Comparison of ENCODE assay signal across 8 mouse cellular contexts in genomic region chr17:55959946-55960740, GRCm38 (mm10). TPM values are rescaled to one million over a fixed set of nuclear protein-coding genes. Genes with fewer than 3 reads are reported as not detected.
DNase-seq lines count a peak whose midpoint lies in the region; ATAC-seq and TF ChIP-seq lines count a peak whose summit lies in the region.

No protein-coding gene starts in this region.

- no peak overlapping the region for H3K4me3 ChIP-seq in lung, adult 2 months (replicated peaks; ENCODE audit: extremely low read depth, low read depth, low read length)
- peak overlapping the region; percentile 55; the same call in 1 of the 2 replicates for H3K4me3 ChIP-seq in intestine, embryonic 15.5 days (replicated peaks)
- peak overlapping the region; percentile 49 for H3K4me3 ChIP-seq in neural tube, embryonic 14.5 days (ENCODE audit: low read depth, low read length)

- 0 out of 2 replicates have a peak overlapping the region, but pooled peaks have one; percentile 62 for H3K9ac ChIP-seq in intestine, embryonic 15.5 days
- H3K9ac ChIP-seq in neural tube, embryonic 14.5 days (replicated peaks; ENCODE audit: low read depth, low read length) = peak overlapping the region; percentile 60

- DNase-seq in lung, postnatal 10 days = peak; percentile 3
- DNase-seq in lung, adult 2 months = no peak
- no peak for DNase-seq in right cerebral cortex, postnatal 36 days (ENCODE audit: low spot score in 2 of 2)
- no peak for DNase-seq in c-Kit-positive CD71-positive TER-119-positive erythroid progenitor cells, embryonic 14.5 days (ENCODE audit: low spot score)
- DNase-seq in right cerebral cortex, adult 18-20 months = no peak

- no peaks in the 10 kb centered on the region for H3K9me3 ChIP-seq in intestine, embryonic 15.5 days
- H3K9me3 ChIP-seq in neural tube, embryonic 14.5 days (ENCODE audit: control insufficient read depth, low read length) = no peaks in the 10 kb centered on the region

- peak overlapping the region; percentile 63 for H3K4me2 ChIP-seq in intestine, embryonic 15.5 days (replicated peaks)
- peak overlapping the region; percentile 38 for H3K4me2 ChIP-seq in neural tube, embryonic 14.5 days (ENCODE audit: low read depth, low read length)

- WGBS in lung, adult 2 months = 70% methylated on average over 10 of the region's 10 CpGs
- WGBS in intestine, embryonic 15.5 days = 69% methylated on average over 10 of the region's 10 CpGs
- 82% methylated on average over 10 of the region's 10 CpGs for WGBS in neural tube, embryonic 14.5 days

- TF ChIP-seq CTCF in lung, adult 2 months (IDR thresholded peaks at IDR 0.05; ENCODE audit: insufficient read depth, low read length) = no peak

- H3K27ac ChIP-seq in intestine, embryonic 15.5 days = no peak overlapping the region
- H3K27ac ChIP-seq in neural tube, embryonic 14.5 days (ENCODE audit: low read depth, low read length) = peak overlapping the region; percentile 91

- H3K27me3 ChIP-seq in intestine, embryonic 15.5 days (replicated peaks) = 0 out of 2 replicates have a peak, but pooled peaks cover under 1% of the 10 kb centered on the region
- no peaks in the 10 kb centered on the region for H3K27me3 ChIP-seq in neural tube, embryonic 14.5 days (ENCODE audit: control insufficient read depth, insufficient read depth, low read length)

- 0 out of 2 replicates have a peak, but pooled peaks have one; percentile 2 for ATAC-seq in erythroblast, adult 5-6 weeks (replicated peaks; ENCODE audit: low FRiP score, poor library complexity, severe bottlenecking)
- ATAC-seq in intestine, embryonic 15.5 days = no peak
- ATAC-seq in neural tube, embryonic 14.5 days (ENCODE audit: low read depth) = no peak

- H3K4me1 ChIP-seq in lung, adult 2 months (ENCODE audit: control insufficient read depth, insufficient read depth, low read length) = peaks cover 2% of the 10 kb centered on the region; the same call in 1 of the 2 replicates
- H3K4me1 ChIP-seq in intestine, embryonic 15.5 days (replicated peaks) = peaks cover 32% of the 10 kb centered on the region
- H3K4me1 ChIP-seq in neural tube, embryonic 14.5 days (ENCODE audit: control insufficient read depth, insufficient read depth, low read length) = peaks cover 14% of the 10 kb centered on the region

- TF ChIP-seq POLR2A in lung, adult 2 months (IDR thresholded peaks at IDR 0.05; ENCODE audit: borderline replicate concordance, extremely low read depth, low read depth, low read length) = no peak

- peaks cover 23% of the 10 kb centered on the region for H3K36me3 ChIP-seq in intestine, embryonic 15.5 days
- H3K36me3 ChIP-seq in neural tube, embryonic 14.5 days (ENCODE audit: control insufficient read depth, insufficient read depth, low read length) = peaks cover 6% of the 10 kb centered on the region; the same call in 1 of the 2 replicates

RNA-seq across cellular contexts. Expression of gene Yju2, which starts 1.2 kb away (rescaled TPM):
- polyA plus RNA-seq in lung, adult 2 months (2012; rRNA removed) = 8.8 and 9.5 TPM in 2 replicates
- total RNA-seq in erythroblast, adult 5-6 weeks (2015; ENCODE audit: low replicate concordance) = 1.0 and 14.0 TPM in 2 replicates
- 5.7 and 10.5 TPM in 2 replicates for total RNA-seq in erythroblast, adult 5-6 weeks (2017; ENCODE audit: low replicate concordance)
- 21.0 and 21.4 TPM in 2 replicates for polyA plus RNA-seq in intestine, embryonic 15.5 days (2015; fragmentation: Nextera tagmentation; extraction: Ambion mirVana)
- polyA plus RNA-seq in neural tube, embryonic 14.5 days (2014; fragmentation: Nextera tagmentation; extraction: Ambion mirVana) = 17.9 and 18.0 TPM in 2 replicates

RNA-seq across cellular contexts. Expression of gene Ebi3, which starts 7.7 kb away (rescaled TPM):
- 7.3 and 12.4 TPM in 2 replicates for polyA plus RNA-seq in lung, adult 2 months (2012; rRNA removed)
- total RNA-seq in erythroblast, adult 5-6 weeks (2015; ENCODE audit: low replicate concordance) = 6.1 and 9.4 TPM in 2 replicates
- 4.9 and 5.4 TPM in 2 replicates for total RNA-seq in erythroblast, adult 5-6 weeks (2017; ENCODE audit: low replicate concordance)
- 2.8 and 3.2 TPM in 2 replicates for polyA plus RNA-seq in intestine, embryonic 15.5 days (2015; fragmentation: Nextera tagmentation; extraction: Ambion mirVana)
- 6.7 and 7.1 TPM in 2 replicates for polyA plus RNA-seq in neural tube, embryonic 14.5 days (2014; fragmentation: Nextera tagmentation; extraction: Ambion mirVana)

RNA-seq across cellular contexts. Expression of gene Shd, which starts 10.1 kb away (rescaled TPM):
- polyA plus RNA-seq in lung, adult 2 months (2012; rRNA removed) = 1.6 and 1.9 TPM in 2 replicates
- total RNA-seq in erythroblast, adult 5-6 weeks (2015; ENCODE audit: low replicate concordance) = not detected in 2 replicates
- not detected in 2 replicates for total RNA-seq in erythroblast, adult 5-6 weeks (2017; ENCODE audit: low replicate concordance)
- polyA plus RNA-seq in intestine, embryonic 15.5 days (2015; fragmentation: Nextera tagmentation; extraction: Ambion mirVana) = 9.0 and 9.4 TPM in 2 replicates
- polyA plus RNA-seq in neural tube, embryonic 14.5 days (2014; fragmentation: Nextera tagmentation; extraction: Ambion mirVana) = 158 and 218 TPM in 2 replicates

RNA-seq across cellular contexts. Expression of gene Zfp119b, which starts 10.8 kb away (rescaled TPM):
- polyA plus RNA-seq in lung, adult 2 months (2012; rRNA removed) = 0.29 and 0.70 TPM in 2 replicates
- total RNA-seq in erythroblast, adult 5-6 weeks (2015; ENCODE audit: low replicate concordance) = 2.9 TPM in 1 of 2 replicates, not detected in the other
- total RNA-seq in erythroblast, adult 5-6 weeks (2017; ENCODE audit: low replicate concordance) = 2.6 and 5.0 TPM in 2 replicates
- 3.5 and 4.4 TPM in 2 replicates for polyA plus RNA-seq in intestine, embryonic 15.5 days (2015; fragmentation: Nextera tagmentation; extraction: Ambion mirVana)
- polyA plus RNA-seq in neural tube, embryonic 14.5 days (2014; fragmentation: Nextera tagmentation; extraction: Ambion mirVana) = 9.8 and 10.5 TPM in 2 replicates

RNA-seq across cellular contexts. Expression of gene Fsd1, which starts 26.2 kb away (rescaled TPM):
- polyA plus RNA-seq in lung, adult 2 months (2012; rRNA removed) = 0.17 and 0.31 TPM in 2 replicates
- total RNA-seq in erythroblast, adult 5-6 weeks (2015; ENCODE audit: low replicate concordance) = not detected in 2 replicates
- total RNA-seq in erythroblast, adult 5-6 weeks (2017; ENCODE audit: low replicate concordance) = not detected in 2 replicates
- polyA plus RNA-seq in intestine, embryonic 15.5 days (2015; fragmentation: Nextera tagmentation; extraction: Ambion mirVana) = 8.9 and 11.5 TPM in 2 replicates
- 155 and 188 TPM in 2 replicates for polyA plus RNA-seq in neural tube, embryonic 14.5 days (2014; fragmentation: Nextera tagmentation; extraction: Ambion mirVana)

Comparison
In these comparisons a context has a peak if more than half of its experiments do, and no peak if none do; other contexts are left out.
1. RNA of gene Shd, which starts 10.1 kb away (polyA plus RNA-seq): 158 to 218 TPM in neural tube, embryonic 14.5 days; 9.0 to 9.4 TPM in intestine, embryonic 15.5 days and 1.6 to 1.9 TPM in lung, adult 2 months; every median in the first group is over 10 times any median in the second.